Mouse (Mus musculus) central nervous system, embryonic 11.5 days (tissue): Measurements from ENCODE around the gene Plekhg3. TPM values are rescaled to one million over a fixed set of nuclear protein-coding genes. Genes with fewer than 3 reads are reported as not detected.

Experiments
- polyA plus RNA-seq: library from polyadenylated mRNA; depleted of rRNA; stranded (reverse); fragments of >200 nt; gene quantifications from 2 replicates; pipeline ENCODE4 v1.2.3, GENCODE M21; 2012; rRNA removed

Plekhg3 gene
- 4.2 and 7.9 TPM in 2 replicates for polyA plus RNA-seq

DNA sequence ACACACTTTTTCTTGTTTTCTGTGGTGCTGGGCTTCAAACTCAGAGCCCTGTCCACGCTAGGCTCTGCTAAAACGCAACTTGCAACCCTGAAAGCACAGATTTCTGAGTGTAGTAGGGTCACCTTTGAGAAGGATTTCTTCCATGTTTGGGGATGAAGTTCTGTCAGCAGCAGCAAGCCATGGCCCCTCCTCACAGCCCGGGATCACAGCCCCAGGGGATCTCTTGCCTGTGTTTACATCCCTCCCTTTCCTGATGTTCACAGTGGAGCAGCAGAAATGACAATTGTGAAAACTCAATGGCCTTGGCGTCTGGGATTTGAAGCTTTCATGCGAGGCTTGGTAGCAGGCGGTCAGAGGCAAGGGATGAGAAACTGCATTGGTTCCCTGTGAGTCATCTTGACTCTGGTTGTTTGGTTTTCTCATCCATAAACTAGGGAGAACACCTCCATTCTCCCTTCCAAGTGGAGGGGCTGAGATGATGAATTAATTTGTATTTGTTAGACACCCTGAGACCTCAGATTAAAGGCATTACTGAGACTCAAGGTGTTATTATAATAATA lies at the start of gene Plekhg3:
Gene Plekhg3 (plus strand): TSS at position 312 of the 560 bp plus-strand sequence.

Other genes starting within 250 kb of the Plekhg3 start
- gene Akap5, start 206.0 kb upstream of the Plekhg3 start, polyA plus RNA-seq, result 4.9 and 6.8 TPM in 2 replicates
- 14.5 and 19.7 TPM in 2 replicates for gene Zbtb25, start 161.3 kb upstream of the Plekhg3 start, polyA plus RNA-seq
- 5.1 and 6.7 TPM in 2 replicates for gene Zbtb1, start 160.6 kb upstream of the Plekhg3 start, polyA plus RNA-seq
- gene Hspa2, start 126.7 kb upstream of the Plekhg3 start, polyA plus RNA-seq, result 4.7 and 5.1 TPM in 2 replicates
- 0.62 and 1.5 TPM in 2 replicates for gene Ppp1r36, start 113.4 kb upstream of the Plekhg3 start, polyA plus RNA-seq
- gene Sptb, start 179.7 kb downstream of the Plekhg3 start, polyA plus RNA-seq, result 5.6 and 5.9 TPM in 2 replicates
- gene Churc1, start 234.6 kb downstream of the Plekhg3 start, polyA plus RNA-seq, result 56.8 and 61.5 TPM in 2 replicates
- 24.7 and 30.6 TPM in 2 replicates for gene Fntb, start 234.7 kb downstream of the Plekhg3 start, polyA plus RNA-seq